Mouse (Mus musculus) embryonic facial prominence, embryonic 10.5 days (tissue): Measurements from ENCODE around the gene Fkbpl. TPM values are rescaled to one million over a fixed set of nuclear protein-coding genes. Genes with fewer than 3 reads are reported as not detected.

Experiments used
- DNase-seq: peaks from one replicate; pipeline ENCODE4 v3.0.0-alpha.2; 2017; ENCODE audit warnings: low spot score
- H3K27ac ChIP-seq: fragments of 300-500 bp; sonication (generic); replicated peaks from 2 replicates; pipeline ENCODE4 v1.5.1; 2016; ENCODE audit warnings: mild to moderate bottlenecking
- H3K27me3 ChIP-seq: fragments of 300-500 bp; sonication (generic); replicated peaks from 2 replicates; pipeline ENCODE4 v1.6.1; 2016; ENCODE audit warnings: low read depth, mild to moderate bottlenecking; ENCODE audit not compliant: poor library complexity, severe bottlenecking
- H3K36me3 ChIP-seq: fragments of 300-500 bp; sonication (generic); replicated peaks from 2 replicates; pipeline ENCODE4 v1.6.1; 2016; ENCODE audit warnings: mild to moderate bottlenecking, moderate library complexity
- H3K4me1 ChIP-seq: fragments of 300-500 bp; sonication (generic); 2 replicates; pipeline ENCODE4 v1.6.1; 2016
- H3K4me3 ChIP-seq: fragments of 300-500 bp; sonication (generic); 2 replicates; pipeline ENCODE4 v1.5.1; 2016; ENCODE audit warnings: mild to moderate bottlenecking, moderate library complexity
- H3K9me3 ChIP-seq: fragments of 300-500 bp; sonication (generic); 2 replicates; pipeline ENCODE4 v1.6.1; 2016; ENCODE audit warnings: mild to moderate bottlenecking
- WGBS: fragments of 180-500 bp; shearing (Covaris S2); methylation state at CpG from one replicate; pipeline ENCODE4 v1.1.7; 2016; 5-methylcytosine and 5-hydroxymethylcytosine counted together
- polyA plus RNA-seq: library from polyadenylated mRNA; unstranded; fragments of >200 nt; fragmentation: Nextera tagmentation; extraction: Ambion mirVana; gene quantifications from 2 replicates; pipeline ENCODE4 v1.2.1, GENCODE M21; 2016

Gene Fkbpl
- polyA plus RNA-seq, 1 experiment from 2014 or later: 16.6 TPM

DNA sequence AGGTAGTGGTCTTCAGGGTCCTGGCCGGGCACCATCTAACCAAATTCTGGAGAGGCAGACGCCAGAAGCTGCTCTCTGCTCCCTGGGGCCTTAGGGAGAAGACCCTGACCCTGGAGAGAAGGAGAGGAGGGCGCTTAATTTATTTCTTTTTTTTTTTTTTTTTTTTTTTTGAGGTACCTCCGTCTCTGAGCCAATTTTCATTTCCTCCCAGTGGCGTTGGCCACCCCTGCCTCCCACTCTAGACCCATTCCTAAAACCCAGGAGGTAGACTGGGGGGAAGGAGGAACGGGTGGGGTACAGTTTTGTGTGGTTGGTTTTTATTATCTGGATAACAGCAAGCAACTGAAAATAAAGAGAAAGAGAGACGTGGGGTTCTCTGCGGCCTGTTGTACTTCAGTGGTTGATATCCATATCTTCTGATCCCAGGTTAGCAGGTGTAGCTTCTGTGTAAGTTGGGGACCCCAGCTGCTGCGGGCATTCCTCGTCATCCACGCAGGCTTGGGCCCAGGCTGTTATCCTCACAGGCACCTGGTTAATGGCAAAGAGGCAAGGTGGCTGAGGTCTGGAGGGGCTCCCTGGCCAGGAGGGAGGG is 31.4 kb upstream of the Fkbpl start:
- peaks cover 18% of the 10 kb centered on the region for H3K4me1 ChIP-seq
- H3K4me3 ChIP-seq: peak overlapping the region; percentile 6; the same call in 1 of the 2 replicates
- no peaks in the 10 kb centered on the region for H3K9me3 ChIP-seq
- H3K27me3 ChIP-seq: no peaks in the 10 kb centered on the region
- WGBS: 89% methylated on average over 11 of the region's 11 CpGs
- no peak overlapping the region for H3K27ac ChIP-seq
- DNase-seq: no peak
- peaks cover 86% of the 10 kb centered on the region for H3K36me3 ChIP-seq

DNA sequence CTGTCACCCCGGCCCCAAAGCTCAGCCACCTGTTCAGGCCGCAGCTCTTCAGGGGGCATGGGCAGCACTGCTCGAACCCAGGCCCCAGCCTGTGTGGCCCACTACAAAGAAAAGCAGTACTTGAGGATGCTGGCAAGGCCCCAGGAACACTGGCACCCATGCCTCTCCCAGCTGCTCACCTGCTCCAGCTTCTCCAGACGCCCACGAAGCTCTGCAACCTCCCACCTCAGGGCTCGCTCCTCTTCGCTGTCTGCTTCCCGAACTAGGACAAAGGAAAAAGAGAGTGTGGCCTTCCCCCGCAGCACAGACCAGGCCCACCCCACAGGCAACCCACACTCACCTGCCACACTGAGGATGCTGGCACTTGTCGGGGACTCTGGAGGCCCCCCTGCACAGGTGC is 30.7 kb upstream of the Fkbpl start:
- H3K36me3 ChIP-seq: peaks cover 80% of the 10 kb centered on the region
- no peaks in the 10 kb centered on the region for H3K9me3 ChIP-seq
- H3K4me3 ChIP-seq: peak overlapping the region; percentile 6; the same call in 1 of the 2 replicates
- H3K27ac ChIP-seq: no peak overlapping the region; the same call in 1 of the 2 replicates
- H3K4me1 ChIP-seq: peaks cover 14% of the 10 kb centered on the region
- no peak for DNase-seq
- no peaks in the 10 kb centered on the region for H3K27me3 ChIP-seq
- WGBS: 91% methylated on average over 10 of the region's 10 CpGs

GRCm38 (mm10) chr17:34615871-34616270 is 28.7 kb upstream of the Fkbpl start, which contains the start of gene Egfl8:
TSS of gene Egfl8 (minus strand) at chr17:34615971.
- no peaks in the 10 kb centered on the region for H3K9me3 ChIP-seq
- 54% methylated on average over 6 of the region's 6 CpGs for WGBS
- peaks cover 74% of the 10 kb centered on the region for H3K36me3 ChIP-seq
- peak within 1 kb of the TSS; percentile 69 for H3K27ac ChIP-seq
- no peak for DNase-seq
- no peaks in the 10 kb centered on the region for H3K27me3 ChIP-seq
- peaks cover 14% of the 10 kb centered on the region for H3K4me1 ChIP-seq
- 0 out of 2 replicates have a peak within 1 kb of the TSS, but pooled peaks have one; percentile 9 for H3K4me3 ChIP-seq

GRCm38 (mm10) chr17:34618999-34619398 is 25.6 kb upstream of the Fkbpl start:
- peak; percentile 70 for DNase-seq
- Histone ChIP-seq H3K4me3 (no peak overlapping the region), H3K9me3 (no peaks in the 10 kb centered on the region), H3K27me3 (no peaks in the 10 kb centered on the region), H3K27ac (no peak overlapping the region), H3K36me3 (peaks cover 71% of the 10 kb centered on the region), H3K4me1 (peaks cover 14% of the 10 kb centered on the region)
- 22% methylated on average over 6 of the region's 6 CpGs for WGBS

GRCm38 (mm10) chr17:34621006-34621405 is 23.6 kb upstream of the Fkbpl start:
- WGBS: 94% methylated on average over 8 of the region's 8 CpGs

GRCm38 (mm10) chr17:34623161-34623560 is 21.4 kb upstream of the Fkbpl start:
- no peak for DNase-seq
- Histone ChIP-seq H3K27ac (no peak overlapping the region), H3K27me3 (no peaks in the 10 kb centered on the region), H3K4me1 (peaks cover 23% of the 10 kb centered on the region), H3K4me3 (no peak overlapping the region), H3K9me3 (no peaks in the 10 kb centered on the region), H3K36me3 (peaks cover 46% of the 10 kb centered on the region)
- 89% methylated on average over 9 of the region's 9 CpGs for WGBS

More at GRCm38 (mm10) chr17:34621006-34621405, 23.6 kb upstream of the Fkbpl start:
- DNase-seq: no peak
- peaks cover 12% of the 10 kb centered on the region for H3K4me1 ChIP-seq
- H3K27ac ChIP-seq: no peak overlapping the region
- H3K9me3 ChIP-seq: no peaks in the 10 kb centered on the region
- no peaks in the 10 kb centered on the region for H3K27me3 ChIP-seq
- H3K4me3 ChIP-seq: no peak overlapping the region
- peaks cover 63% of the 10 kb centered on the region for H3K36me3 ChIP-seq

DNA sequence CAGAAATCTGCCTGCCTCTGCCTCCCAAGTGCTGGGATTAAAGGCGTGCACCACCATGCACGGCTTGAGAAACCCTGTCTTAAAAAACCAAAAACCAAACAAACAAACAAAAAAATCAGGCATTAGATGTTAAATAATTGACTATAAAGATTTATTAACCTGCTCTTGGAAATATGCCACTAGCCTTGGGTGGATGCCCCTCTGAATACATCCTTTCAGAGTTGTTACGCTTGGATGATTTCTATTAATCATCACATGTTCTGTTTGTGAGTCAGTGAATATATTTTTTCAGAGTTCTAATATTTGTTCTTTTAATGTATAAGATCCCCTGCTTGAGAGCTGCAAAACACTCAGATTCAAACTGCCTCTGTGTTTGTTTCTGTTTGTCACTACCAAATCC is 19.6 kb upstream of the Fkbpl start:
- WGBS: 96% methylated on average over 3 of the region's 3 CpGs
- no peak for DNase-seq

DNA sequence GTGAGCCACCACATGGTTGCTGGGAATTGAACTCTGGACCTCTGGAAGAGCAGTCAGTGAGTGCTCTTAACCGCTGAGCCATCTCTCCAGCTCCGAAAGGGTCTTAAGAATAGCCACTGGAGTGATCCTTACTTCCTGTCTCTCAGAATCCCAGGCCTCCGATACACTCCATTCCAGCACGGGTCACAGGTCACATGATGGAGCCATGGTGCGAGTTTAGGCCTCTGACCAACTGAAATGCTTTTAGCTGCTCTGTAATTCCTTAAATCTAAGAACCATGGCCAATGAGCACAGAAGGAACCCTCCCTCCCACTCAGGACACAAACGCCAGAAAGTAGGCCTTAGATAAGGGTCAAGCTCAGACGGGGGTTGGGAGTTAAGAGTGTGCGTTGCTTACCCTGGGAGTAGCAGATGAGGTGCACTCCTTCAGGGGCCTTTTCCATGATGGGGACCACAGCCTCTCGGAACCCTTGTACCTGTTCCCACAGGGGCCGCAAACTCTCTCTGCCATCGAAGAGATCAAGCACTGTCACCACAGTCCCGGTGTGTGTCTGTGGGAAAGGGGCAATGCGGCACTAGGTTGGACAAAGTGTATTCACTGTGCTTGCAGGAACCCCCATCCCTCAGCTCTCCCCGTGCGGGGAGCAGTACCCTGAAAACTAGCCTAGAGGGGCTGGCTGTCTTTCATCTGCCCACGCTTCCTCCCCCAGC is 18.3 kb upstream of the Fkbpl start:
- Histone ChIP-seq H3K36me3 (peaks cover 39% of the 10 kb centered on the region), H3K4me3 (peak overlapping the region; percentile 77), H3K4me1 (peaks cover 53% of the 10 kb centered on the region), H3K27ac (peak overlapping the region; percentile 92), H3K9me3 (no peaks in the 10 kb centered on the region), H3K27me3 (peaks cover 28% of the 10 kb centered on the region)
- DNase-seq: no peak
- WGBS: 50% methylated on average over 16 of the region's 16 CpGs

More for the DNA sequence above, 19.6 kb upstream of the Fkbpl start:
- H3K36me3 ChIP-seq: peaks cover 43% of the 10 kb centered on the region
- H3K4me1 ChIP-seq: peaks cover 41% of the 10 kb centered on the region
- H3K4me3 ChIP-seq: no peak overlapping the region
- no peak overlapping the region for H3K27ac ChIP-seq
- no peaks in the 10 kb centered on the region for H3K9me3 ChIP-seq
- peaks cover 16% of the 10 kb centered on the region for H3K27me3 ChIP-seq

GRCm38 (mm10) chr17:34626773-34627092 is 17.8 kb upstream of the Fkbpl start:
- peaks cover 33% of the 10 kb centered on the region for H3K27me3 ChIP-seq
- WGBS: under 1% methylated on average over 18 of the region's 18 CpGs
- peak overlapping the region; percentile 92 for H3K27ac ChIP-seq
- DNase-seq: peak; percentile 66
- peak overlapping the region; percentile 77 for H3K4me3 ChIP-seq
- peaks cover 35% of the 10 kb centered on the region for H3K36me3 ChIP-seq
- peaks cover 59% of the 10 kb centered on the region for H3K4me1 ChIP-seq
- H3K9me3 ChIP-seq: no peaks in the 10 kb centered on the region

DNA sequence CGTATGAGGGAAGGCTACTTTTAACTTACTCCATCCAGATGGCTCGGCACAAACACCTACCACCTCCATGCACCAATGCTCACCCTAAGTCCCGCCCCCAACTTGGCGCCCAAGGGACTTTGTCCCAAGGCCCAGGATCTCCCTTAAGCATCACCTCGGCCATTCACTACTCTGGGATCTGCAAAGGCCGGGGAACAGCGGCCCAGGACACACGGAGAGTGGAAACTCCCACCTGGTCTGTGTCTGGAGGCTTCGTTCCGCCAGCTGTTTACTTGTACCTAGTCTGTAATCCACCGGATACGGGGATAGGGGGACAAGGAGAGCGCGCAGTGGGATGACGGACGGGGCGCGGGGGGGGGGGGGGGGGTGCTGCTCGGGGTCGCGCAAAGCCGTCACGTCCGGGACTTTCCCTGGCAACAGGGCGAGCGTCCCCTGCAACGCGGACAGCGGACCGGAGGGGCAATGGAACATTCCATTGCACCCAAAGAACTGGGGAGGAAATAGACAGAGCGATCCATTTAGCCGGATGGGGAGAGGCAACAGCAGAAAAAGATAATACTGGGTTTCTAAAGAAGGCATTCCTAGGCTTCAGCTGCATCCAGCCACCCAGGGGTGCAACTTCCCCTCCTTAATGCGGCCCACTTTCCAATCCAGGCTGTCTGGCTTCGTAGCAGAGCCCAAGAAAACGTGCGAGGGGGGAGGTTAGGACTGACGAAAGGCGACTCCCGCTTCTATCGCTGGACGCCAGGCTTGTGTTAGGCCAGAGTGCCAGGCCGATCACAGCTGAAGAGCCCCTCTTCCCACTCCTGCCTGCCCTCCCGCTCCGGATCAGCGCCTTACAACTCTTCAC is 17.2 kb upstream of the Fkbpl start:
- peak; percentile 94 for DNase-seq
- H3K36me3 ChIP-seq: peaks cover 29% of the 10 kb centered on the region
- H3K4me3 ChIP-seq: peak overlapping the region; percentile 77
- H3K4me1 ChIP-seq: peaks cover 64% of the 10 kb centered on the region
- WGBS: under 1% methylated on average over 45 of the region's 45 CpGs
- peaks cover 39% of the 10 kb centered on the region for H3K27me3 ChIP-seq
- no peaks in the 10 kb centered on the region for H3K9me3 ChIP-seq
- peak overlapping the region; percentile 92 for H3K27ac ChIP-seq

DNA sequence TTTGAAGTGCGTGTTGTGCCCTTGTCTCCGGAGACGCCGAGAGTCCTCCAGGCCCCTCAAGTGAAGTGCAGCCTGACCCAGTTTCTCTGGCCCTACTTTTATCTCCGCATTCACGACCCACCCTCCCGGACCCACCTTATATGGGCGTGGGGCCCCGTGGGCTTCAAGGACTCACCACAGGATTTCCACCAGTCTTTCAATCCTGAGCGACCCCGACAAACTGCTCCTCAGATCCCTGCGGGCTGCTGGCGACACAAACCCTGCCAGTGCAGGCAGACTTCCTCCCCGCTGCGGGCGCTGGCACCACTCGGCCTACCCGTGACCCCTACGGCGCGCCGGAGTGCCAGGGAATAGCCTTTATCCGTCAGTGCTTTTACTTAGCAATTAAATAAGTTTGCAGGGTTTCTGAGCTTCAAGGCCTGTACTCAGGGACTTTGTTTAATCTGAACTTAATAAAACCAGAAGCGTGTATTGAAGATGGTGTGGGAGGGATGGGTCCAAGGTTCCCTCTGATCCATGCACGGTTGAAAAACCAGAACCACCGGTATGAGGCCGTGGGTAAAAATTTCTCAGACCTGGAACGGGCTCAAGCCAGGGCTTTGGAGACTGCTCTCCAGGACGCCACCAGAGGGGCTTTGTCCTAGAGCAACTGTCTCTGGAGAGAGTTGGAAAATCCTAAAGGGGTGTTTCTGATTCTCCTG is 16.5 kb upstream of the Fkbpl start, which contains the start of gene Ppt2:
Gene Ppt2 (minus strand): TSS at position 568 of the 701 bp plus-strand sequence.
- Histone ChIP-seq H3K9me3 (no peaks in the 10 kb centered on the region), H3K27me3 (peaks cover 47% of the 10 kb centered on the region), H3K36me3 (peaks cover 21% of the 10 kb centered on the region), H3K27ac (peak within 1 kb of the TSS; percentile 92), H3K4me3 (peak within 1 kb of the TSS; percentile 77), H3K4me1 (peaks cover 68% of the 10 kb centered on the region)
- no peak for DNase-seq
- 5% methylated on average over 29 of the region's 29 CpGs for WGBS

DNA sequence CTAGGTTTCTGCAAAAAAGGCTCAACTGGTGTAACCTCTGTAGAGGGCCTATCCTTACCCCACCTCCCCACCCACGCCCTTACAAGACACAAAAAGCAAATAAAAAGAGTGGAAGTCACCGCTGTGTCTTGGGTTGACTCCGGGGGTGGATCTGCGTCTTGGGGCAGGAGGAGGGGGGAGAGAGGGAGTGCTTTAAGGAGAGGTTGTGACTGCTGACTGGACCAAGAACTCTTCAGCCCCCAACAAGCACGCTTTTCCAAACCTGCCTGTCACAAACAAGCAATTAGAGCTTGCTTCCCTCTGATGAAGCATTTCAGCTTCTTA is 16.0 kb upstream of the Fkbpl start:
- 19% methylated on average over 5 of the region's 5 CpGs for WGBS
- no peaks in the 10 kb centered on the region for H3K9me3 ChIP-seq
- H3K27ac ChIP-seq: peak overlapping the region; percentile 92; the same call in 1 of the 2 replicates
- no peak for DNase-seq
- peaks cover 52% of the 10 kb centered on the region for H3K27me3 ChIP-seq
- peak overlapping the region; percentile 77 for H3K4me3 ChIP-seq
- H3K36me3 ChIP-seq: peaks cover 16% of the 10 kb centered on the region
- H3K4me1 ChIP-seq: peaks cover 72% of the 10 kb centered on the region
